Mouse (Mus musculus): ENCODE measurements around the gene Mypn. TPM values are rescaled to one million over a fixed set of nuclear protein-coding genes. Genes with fewer than 3 reads are reported as not detected.

Gene Mypn
- polyA plus RNA-seq, 1 experiment from 2014 or later = 14.4 TPM

- WGBS = 76% methylated on average over 2 of the region's 2 CpGs
- Histone ChIP-seq H3K9me3 (replicated peaks; ENCODE audit: control insufficient read depth, low read length) (no peaks in the 10 kb centered on the region), H3K27me3 (ENCODE audit: control insufficient read depth, insufficient read depth, low read length) (no peaks in the 10 kb centered on the region), H3K4me2 (ENCODE audit: low read depth, low read length) (no peak overlapping the region), H3K4me1 (ENCODE audit: control insufficient read depth, insufficient read depth, low read length) (peaks cover 9% of the 10 kb centered on the region), H3K36me3 (ENCODE audit: control insufficient read depth, insufficient read depth) (no peaks in the 10 kb centered on the region), H3K27ac (ENCODE audit: low read length) (no peak overlapping the region), H3K9ac (ENCODE audit: low read length) (no peak overlapping the region), H3K4me3 (ENCODE audit: low read length) (no peak overlapping the region)
- no peak for ATAC-seq (replicated peaks; ENCODE audit: extremely low read depth, insufficient read depth, low FRiP score)
Measured at GRCm38 (mm10) chr10:63239848-63240247, 36.1 kb upstream of the Mypn start.

GRCm38 (mm10) chr10:63238090-63238489 is 34.3 kb upstream of the Mypn start:
- Histone ChIP-seq H3K4me3 (ENCODE audit: low read length) (no peak overlapping the region), H3K36me3 (ENCODE audit: control insufficient read depth, insufficient read depth) (no peaks in the 10 kb centered on the region), H3K4me2 (ENCODE audit: low read depth, low read length) (no peak overlapping the region), H3K27me3 (ENCODE audit: control insufficient read depth, insufficient read depth, low read length) (no peaks in the 10 kb centered on the region), H3K4me1 (ENCODE audit: control insufficient read depth, insufficient read depth, low read length) (peaks cover 9% of the 10 kb centered on the region), H3K9ac (ENCODE audit: low read length) (no peak overlapping the region), H3K27ac (ENCODE audit: low read length) (no peak overlapping the region), H3K9me3 (replicated peaks; ENCODE audit: control insufficient read depth, low read length) (no peaks in the 10 kb centered on the region)
- ATAC-seq (replicated peaks; ENCODE audit: extremely low read depth, insufficient read depth, low FRiP score) = no peak
- WGBS = 71% methylated on average over 4 of the region's 4 CpGs

GRCm38 (mm10) chr10:63237206-63237605 is 33.5 kb upstream of the Mypn start:
- H3K36me3 ChIP-seq (ENCODE audit: control insufficient read depth, insufficient read depth) = no peaks in the 10 kb centered on the region
- H3K4me3 ChIP-seq (ENCODE audit: low read length) = no peak overlapping the region
- 79% methylated on average over 2 of the region's 2 CpGs for whole genome bisulfite sequencing
- H3K9me3 ChIP-seq (replicated peaks; ENCODE audit: control insufficient read depth, low read length) = no peaks in the 10 kb centered on the region
- no peak overlapping the region for H3K27ac ChIP-seq (ENCODE audit: low read length)
- H3K4me2 ChIP-seq (ENCODE audit: low read depth, low read length) = no peak overlapping the region
- H3K27me3 ChIP-seq (ENCODE audit: control insufficient read depth, insufficient read depth, low read length) = no peaks in the 10 kb centered on the region
- H3K9ac ChIP-seq (ENCODE audit: low read length) = no peak overlapping the region
- H3K4me1 ChIP-seq (ENCODE audit: control insufficient read depth, insufficient read depth, low read length) = 0 out of 2 replicates have a peak, but pooled peaks cover under 1% of the 10 kb centered on the region
- ATAC-seq (replicated peaks; ENCODE audit: extremely low read depth, insufficient read depth, low FRiP score) = no peak

- no peak overlapping the region for H3K27ac ChIP-seq (ENCODE audit: low read length)
- ATAC-seq (replicated peaks; ENCODE audit: extremely low read depth, insufficient read depth, low FRiP score) = no peak
- H3K9me3 ChIP-seq (replicated peaks; ENCODE audit: control insufficient read depth, low read length) = no peaks in the 10 kb centered on the region
- no peak overlapping the region for H3K4me2 ChIP-seq (ENCODE audit: low read depth, low read length)
- no peak overlapping the region for H3K4me3 ChIP-seq (ENCODE audit: low read length)
- no peaks in the 10 kb centered on the region for H3K27me3 ChIP-seq (ENCODE audit: control insufficient read depth, insufficient read depth, low read length)
- H3K36me3 ChIP-seq (ENCODE audit: control insufficient read depth, insufficient read depth) = no peaks in the 10 kb centered on the region
- WGBS = 90% methylated on average over 6 of the region's 6 CpGs
- H3K9ac ChIP-seq (ENCODE audit: low read length) = no peak overlapping the region
- no peaks in the 10 kb centered on the region for H3K4me1 ChIP-seq (ENCODE audit: control insufficient read depth, insufficient read depth, low read length)
Measured at GRCm38 (mm10) chr10:63236663-63237062, 32.9 kb upstream of the Mypn start.

GRCm38 (mm10) chr10:63235889-63236288 is 32.1 kb upstream of the Mypn start:
- 81% methylated on average over 8 of the region's 8 CpGs for WGBS
- Histone ChIP-seq H3K9me3 (replicated peaks; ENCODE audit: control insufficient read depth, low read length) (no peaks in the 10 kb centered on the region), H3K27ac (ENCODE audit: low read length) (no peak overlapping the region), H3K4me2 (ENCODE audit: low read depth, low read length) (no peak overlapping the region), H3K4me3 (ENCODE audit: low read length) (no peak overlapping the region), H3K27me3 (ENCODE audit: control insufficient read depth, insufficient read depth, low read length) (no peaks in the 10 kb centered on the region), H3K9ac (ENCODE audit: low read length) (no peak overlapping the region), H3K4me1 (ENCODE audit: control insufficient read depth, insufficient read depth, low read length) (peaks cover 3% of the 10 kb centered on the region), H3K36me3 (ENCODE audit: control insufficient read depth, insufficient read depth) (no peaks in the 10 kb centered on the region)
- ATAC-seq (replicated peaks; ENCODE audit: extremely low read depth, insufficient read depth, low FRiP score) = no peak

GRCm38 (mm10) chr10:63234133-63234532 is 30.4 kb upstream of the Mypn start:
- no peak overlapping the region for H3K4me3 ChIP-seq (ENCODE audit: low read length)
- no peak for ATAC-seq (replicated peaks; ENCODE audit: extremely low read depth, insufficient read depth, low FRiP score)
- no peaks in the 10 kb centered on the region for H3K27me3 ChIP-seq (ENCODE audit: control insufficient read depth, insufficient read depth, low read length)
- H3K9ac ChIP-seq (ENCODE audit: low read length) = no peak overlapping the region
- H3K27ac ChIP-seq (ENCODE audit: low read length) = no peak overlapping the region
- H3K4me1 ChIP-seq (ENCODE audit: control insufficient read depth, insufficient read depth, low read length) = peaks cover 6% of the 10 kb centered on the region
- no peaks in the 10 kb centered on the region for H3K9me3 ChIP-seq (replicated peaks; ENCODE audit: control insufficient read depth, low read length)
- WGBS = 83% methylated on average over 5 of the region's 5 CpGs
- H3K36me3 ChIP-seq (ENCODE audit: control insufficient read depth, insufficient read depth) = no peaks in the 10 kb centered on the region
- H3K4me2 ChIP-seq (ENCODE audit: low read depth, low read length) = no peak overlapping the region

- H3K9me3 ChIP-seq (replicated peaks; ENCODE audit: control insufficient read depth, low read length) = no peaks in the 10 kb centered on the region
- no peaks in the 10 kb centered on the region for H3K27me3 ChIP-seq (ENCODE audit: control insufficient read depth, insufficient read depth, low read length)
- no peak overlapping the region for H3K9ac ChIP-seq (ENCODE audit: low read length)
- peaks cover 6% of the 10 kb centered on the region for H3K4me1 ChIP-seq (ENCODE audit: control insufficient read depth, insufficient read depth, low read length)
- no peak overlapping the region for H3K27ac ChIP-seq (ENCODE audit: low read length)
- no peak overlapping the region for H3K4me3 ChIP-seq (ENCODE audit: low read length)
- WGBS = 47% methylated on average over 5 of the region's 5 CpGs
- no peaks in the 10 kb centered on the region for H3K36me3 ChIP-seq (ENCODE audit: control insufficient read depth, insufficient read depth)
- ATAC-seq (replicated peaks; ENCODE audit: extremely low read depth, insufficient read depth, low FRiP score) = no peak
- H3K4me2 ChIP-seq (ENCODE audit: low read depth, low read length) = no peak overlapping the region
Measured at GRCm38 (mm10) chr10:63231630-63232029, 27.9 kb upstream of the Mypn start.

- H3K4me3 ChIP-seq (ENCODE audit: low read length) = no peak overlapping the region
- H3K4me2 ChIP-seq (ENCODE audit: low read depth, low read length) = peak overlapping the region; percentile 12; the same call in 1 of the 2 replicates
- 15% methylated on average over 3 of the region's 5 CpGs for WGBS
- peak; percentile 76 for ATAC-seq (replicated peaks; ENCODE audit: extremely low read depth, insufficient read depth, low FRiP score)
- no peaks in the 10 kb centered on the region for H3K27me3 ChIP-seq (ENCODE audit: control insufficient read depth, insufficient read depth, low read length)
- no peak overlapping the region for H3K9ac ChIP-seq (ENCODE audit: low read length)
- no peaks in the 10 kb centered on the region for H3K36me3 ChIP-seq (ENCODE audit: control insufficient read depth, insufficient read depth)
- peaks cover 6% of the 10 kb centered on the region for H3K4me1 ChIP-seq (ENCODE audit: control insufficient read depth, insufficient read depth, low read length)
- no peak overlapping the region for H3K27ac ChIP-seq (ENCODE audit: low read length)
- H3K9me3 ChIP-seq (replicated peaks; ENCODE audit: control insufficient read depth, low read length) = no peaks in the 10 kb centered on the region
Measured at GRCm38 (mm10) chr10:63230854-63231253, 27.1 kb upstream of the Mypn start.

- WGBS = 67% methylated on average over 7 of the region's 7 CpGs
- ATAC-seq (replicated peaks; ENCODE audit: extremely low read depth, insufficient read depth, low FRiP score) = no peak
Measured at GRCm38 (mm10) chr10:63230266-63230665, 26.5 kb upstream of the Mypn start.

GRCm38 (mm10) chr10:63224341-63224740 is 20.6 kb upstream of the Mypn start:
- no peak overlapping the region for H3K4me3 ChIP-seq (ENCODE audit: low read length)
- no peaks in the 10 kb centered on the region for H3K36me3 ChIP-seq (ENCODE audit: control insufficient read depth, insufficient read depth)
- H3K9me3 ChIP-seq (replicated peaks; ENCODE audit: control insufficient read depth, low read length) = no peaks in the 10 kb centered on the region
- no peak overlapping the region for H3K4me2 ChIP-seq (ENCODE audit: low read depth, low read length)
- H3K4me1 ChIP-seq (ENCODE audit: control insufficient read depth, insufficient read depth, low read length) = peaks cover 3% of the 10 kb centered on the region; the same call in 1 of the 2 replicates
- 56% methylated on average over 12 of the region's 12 CpGs for WGBS
- H3K27ac ChIP-seq (ENCODE audit: low read length) = no peak overlapping the region
- H3K27me3 ChIP-seq (ENCODE audit: control insufficient read depth, insufficient read depth, low read length) = no peaks in the 10 kb centered on the region
- H3K9ac ChIP-seq (ENCODE audit: low read length) = no peak overlapping the region
- ATAC-seq (replicated peaks; ENCODE audit: extremely low read depth, insufficient read depth, low FRiP score) = no peak

More at GRCm38 (mm10) chr10:63230266-63230665, 26.5 kb upstream of the Mypn start:
- no peaks in the 10 kb centered on the region for H3K36me3 ChIP-seq (ENCODE audit: control insufficient read depth, insufficient read depth)
- no peak overlapping the region for H3K4me2 ChIP-seq (ENCODE audit: low read depth, low read length)
- H3K4me1 ChIP-seq (ENCODE audit: control insufficient read depth, insufficient read depth, low read length) = peaks cover 6% of the 10 kb centered on the region
- no peak overlapping the region for H3K9ac ChIP-seq (ENCODE audit: low read length)
- no peak overlapping the region for H3K4me3 ChIP-seq (ENCODE audit: low read length)
- no peaks in the 10 kb centered on the region for H3K9me3 ChIP-seq (replicated peaks; ENCODE audit: control insufficient read depth, low read length)
- no peaks in the 10 kb centered on the region for H3K27me3 ChIP-seq (ENCODE audit: control insufficient read depth, insufficient read depth, low read length)
- H3K27ac ChIP-seq (ENCODE audit: low read length) = no peak overlapping the region
